In the genomic region with DNA sequence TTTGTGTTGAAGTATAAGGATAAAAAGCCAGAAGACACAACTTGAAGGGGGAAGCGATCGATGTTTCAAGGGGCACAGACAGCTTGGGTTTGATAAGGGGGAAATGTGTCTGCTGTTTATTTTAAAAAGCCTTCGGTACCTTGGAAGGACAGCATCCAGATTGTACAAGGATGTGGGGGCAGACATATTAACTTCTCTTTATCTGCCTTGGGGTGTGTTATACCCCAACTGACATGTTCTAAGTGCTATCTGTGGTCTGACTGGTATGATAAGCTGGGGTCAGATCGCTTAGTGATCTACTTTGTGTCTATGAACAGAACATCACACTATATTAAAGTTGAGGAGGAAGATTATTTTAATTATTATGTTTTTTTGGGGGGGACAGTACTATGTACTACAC, we compare ENCODE assay signal across 20 mouse cellular contexts. TPM values are rescaled to one million over a fixed set of nuclear protein-coding genes. Genes with fewer than 3 reads are reported as not detected.
DNase-seq lines count a peak whose midpoint lies in the region; ATAC-seq and TF ChIP-seq lines count a peak whose summit lies in the region.
"Had no signal": no experiment of that assay in that cellular context is flagged by ENCODE, and none has a peak within 500 bp of the region (broad histone marks: within the 10 kb centered on the region; RNA-seq: fewer than 3 reads in every experiment).

No protein-coding gene starts in this region.

- TF ChIP-seq RAD21 in MEL (IDR thresholded peaks at IDR 0.05; ENCODE audit: low read depth, low read length), result no peak

- peak; percentile 25; the same call in 1 of the 2 replicates for ATAC-seq in G1E (ENCODE audit: extremely low read depth, insufficient number of reproducible peaks, low FRiP score, poor library complexity, severe bottlenecking)
- ATAC-seq in heart, embryonic 11.5 days (replicated peaks; ENCODE audit: insufficient number of reproducible peaks, low FRiP score, low TSS enrichment), result no peak
- no peak for ATAC-seq in forebrain, embryonic 12.5 days (ENCODE audit: low FRiP score)
- ATAC-seq: activated CD4-positive, CD25-positive, alpha-beta regulatory T cell, adult 4 months; CD4-positive, CD25-positive, alpha-beta regulatory T cell, adult 4 months; Patski had no signal

- no peaks in the 10 kb centered on the region for H3K79me2 ChIP-seq in MEL (ENCODE audit: control insufficient read depth, insufficient read depth, low read length, poor library complexity)

- TF ChIP-seq EP300 in MEL (IDR thresholded peaks at IDR 0.05; ENCODE audit: low read depth in 1 of 2, low read length in 2 of 2), result peak; percentile 73 to 86

- no peak for TF ChIP-seq CTCF in G1E (IDR thresholded peaks at IDR 0.05; ENCODE audit: low read depth, low read length)
- TF ChIP-seq CTCF in MEL (IDR thresholded peaks at IDR 0.05 in 2 of 3, conservative IDR thresholded peaks at IDR 0.05 in 1 of 3; ENCODE audit: control insufficient read depth in 1 of 3, insufficient read depth in 1 of 3, low read depth in 2 of 3, low read length in 3 of 3, poor library complexity in 1 of 3, severe bottlenecking in 1 of 3), result no peak

- WGBS in heart, embryonic 11.5 days (ENCODE audit: insufficient replicate concordance), result 35% methylated on average over 4 of the region's 4 CpGs
- WGBS in forebrain, embryonic 12.5 days, result 87% methylated on average over 4 of the region's 4 CpGs

- H3K36me3 ChIP-seq in G1E (replicated peaks) (no peaks in the 10 kb centered on the region), MEL (ENCODE audit: control insufficient read depth in 1 of 2, insufficient read depth in 2 of 2, low read length in 2 of 2) (peaks cover 0 to 24% of the 10 kb centered on the region in 2 experiments; a peak in 2 of 4 replicates)
- no peaks in the 10 kb centered on the region for H3K36me3 ChIP-seq in heart, embryonic 11.5 days (ENCODE audit: control insufficient read depth, insufficient read depth, low read length)
- no peaks in the 10 kb centered on the region for H3K36me3 ChIP-seq in forebrain, embryonic 12.5 days (replicated peaks)

- TF ChIP-seq POLR2A in MEL (IDR thresholded peaks at IDR 0.05; ENCODE audit: control insufficient read depth in 1 of 2, insufficient read depth in 1 of 2, low read depth in 1 of 2, low read length in 2 of 2, poor library complexity in 1 of 2), result no peak

- H3K9me3 ChIP-seq in G1E (replicated peaks), result no peaks in the 10 kb centered on the region
- no peaks in the 10 kb centered on the region for H3K9me3 ChIP-seq in MEL (replicated peaks; ENCODE audit: insufficient read depth, low read length)
- no peaks in the 10 kb centered on the region for H3K9me3 ChIP-seq in heart, embryonic 11.5 days (replicated peaks; ENCODE audit: control insufficient read depth, low read length)
- no peaks in the 10 kb centered on the region for H3K9me3 ChIP-seq in forebrain, embryonic 12.5 days

- H3K27me3 ChIP-seq in G1E (ENCODE audit: insufficient read depth, low read length), result no peaks in the 10 kb centered on the region
- H3K27me3 ChIP-seq in MEL (ENCODE audit: control insufficient read depth in 1 of 2, insufficient read depth in 2 of 2, low read length in 2 of 2), result no peaks in the 10 kb centered on the region
- no peaks in the 10 kb centered on the region for H3K27me3 ChIP-seq in heart, embryonic 11.5 days (ENCODE audit: control insufficient read depth, insufficient read depth, low read length)
- no peaks in the 10 kb centered on the region for H3K27me3 ChIP-seq in forebrain, embryonic 12.5 days
- H3K27me3 ChIP-seq: CH12.LX, Patski had no signal

- H3K4me3 ChIP-seq in G1E (ENCODE audit: low read depth, low read length), result no peak overlapping the region
- H3K4me3 ChIP-seq in MEL (ENCODE audit: control insufficient read depth in 1 of 2, insufficient read depth in 1 of 2, low read depth in 2 of 2, low read length in 2 of 2), result no peak overlapping the region
- H3K4me3 ChIP-seq in heart, embryonic 11.5 days (ENCODE audit: low read depth, low read length), result no peak overlapping the region
- H3K4me3 ChIP-seq in forebrain, embryonic 12.5 days (replicated peaks), result no peak overlapping the region

- H3K9ac ChIP-seq in MEL (ENCODE audit: control insufficient read depth, low read depth, low read length, poor library complexity, severe bottlenecking), result no peak overlapping the region
- H3K9ac ChIP-seq in heart, embryonic 11.5 days (ENCODE audit: low read depth, low read length), result no peak overlapping the region
- H3K9ac ChIP-seq in forebrain, embryonic 12.5 days, result no peak overlapping the region

- H3K27ac ChIP-seq in MEL (ENCODE audit: control insufficient read depth, low read depth, low read length), result peak overlapping the region; percentile 35; the same call in 1 of the 2 replicates
- H3K27ac ChIP-seq in heart, embryonic 11.5 days (ENCODE audit: low read depth, low read length), result no peak overlapping the region
- H3K27ac ChIP-seq in forebrain, embryonic 12.5 days, result no peak overlapping the region

- DNase-seq in G1E (ENCODE audit: low spot score) (no peak), MEL (ENCODE audit: low read depth, low spot score) (peak; percentile 51)
- DNase-seq: adrenal gland, adult 2 months; adrenal gland, adult 8-10 months; adrenal gland, postnatal 10 days; adrenal gland, postnatal 14 days; adrenal gland, postnatal 25 days; adrenal gland, postnatal 36 days; B cell, adult 2 months; cerebellum, adult 11 months; cerebellum, adult 11-12 months; cerebellum, adult 18-20 months; cerebellum, adult 2 months; cerebellum, adult 8-10 months had no signal

- H3K4me2 ChIP-seq in heart, embryonic 11.5 days, result no peak overlapping the region
- H3K4me2 ChIP-seq in forebrain, embryonic 12.5 days, result no peak overlapping the region

- H3K4me1 ChIP-seq in G1E (ENCODE audit: insufficient read depth, low read depth, low read length) (peaks cover 11% of the 10 kb centered on the region), MEL (ENCODE audit: control insufficient read depth in 1 of 2, insufficient read depth in 2 of 2, low read length in 2 of 2) (peaks cover 9 to 22% of the 10 kb centered on the region in 2 experiments)
- H3K4me1 ChIP-seq in heart, embryonic 11.5 days (ENCODE audit: control insufficient read depth, insufficient read depth, low read length), result no peaks in the 10 kb centered on the region
- H3K4me1 ChIP-seq in forebrain, embryonic 12.5 days, result no peaks in the 10 kb centered on the region

TF ChIP-seq in MEL, 35 proteins besides CTCF, POLR2A, EP300 and RAD21:
- TF ChIP-seq GATA1 (IDR thresholded peaks at IDR 0.05; ENCODE audit: low read depth, low read length), result peak; percentile 82
- 0 out of 2 replicates have a peak, but pooled peaks have one; percentile 36 for TF ChIP-seq TCF12 (IDR thresholded peaks at IDR 0.05; ENCODE audit: low read depth, low read length)
- no peak for TF ChIP-seq UBTF (IDR thresholded peaks at IDR 0.05; ENCODE audit: borderline replicate concordance, insufficient read depth, low read depth, low read length)
- no peak for TF ChIP-seq MAZ (IDR thresholded peaks at IDR 0.05; ENCODE audit: low read depth, low read length)
- no peak for TF ChIP-seq POLR2AphosphoS5 (IDR thresholded peaks at IDR 0.05; ENCODE audit: borderline replicate concordance, low read depth, low read length)
- peak; percentile 69 for TF ChIP-seq RCOR1 (IDR thresholded peaks at IDR 0.05; ENCODE audit: low read depth, low read length)
- TF ChIP-seq MYB (IDR thresholded peaks at IDR 0.05; ENCODE audit: low read depth, low read length), result peak; percentile 64; the same call in 1 of the 2 replicates
- TF ChIP-seq ETS1 (IDR thresholded peaks at IDR 0.05; ENCODE audit: low read depth, low read length), result peak; percentile 49; the same call in 1 of the 2 replicates
TF ChIP-seq in MEL: peak in this region for 5.

RNA-seq across cellular contexts. Expression of a gene that starts 27.0 kb away (rescaled TPM):
- total RNA-seq in G1E (2014; fragmentation: Nextera tagmentation), result 31.2 and 33.7 TPM in 2 replicates
- 60.2 and 64.0 TPM in 2 replicates for total RNA-seq in G1E (2017)
- polyA plus RNA-seq in G1E (2012), result 5.7 and 7.7 TPM in 2 replicates
- 13.4 and 15.6 TPM in 2 replicates for total RNA-seq in MEL (2012; rRNA removed)
- 10 to 100 TPM in 1 of 2 experiments, not detected in 1; 11.6 TPM for polyA plus RNA-seq in MEL (2012; ENCODE audit: insufficient read depth in 1 of 2, insufficient read length in 2 of 2, low read depth in 1 of 2, low replicate concordance in 2 of 2, missing spikeins in 1 of 2)
- 18.3 and 23.0 TPM in 2 replicates for polyA plus RNA-seq in heart, embryonic 11.5 days (2014; fragmentation: Nextera tagmentation; extraction: Ambion mirVana)
- polyA plus RNA-seq in forebrain, embryonic 12.5 days (2016; fragmentation: Nextera tagmentation; extraction: Ambion mirVana), result 24.5 and 27.7 TPM in 2 replicates
